Mouse (Mus musculus) neural tube, embryonic 15.5 days (tissue): ENCODE measurements around the gene Syt11. TPM values are rescaled to one million over a fixed set of nuclear protein-coding genes. Genes with fewer than 3 reads are reported as not detected.

Experiments used
- polyA plus RNA-seq: library from polyadenylated mRNA; unstranded; fragments of >200 nt; fragmentation: Nextera tagmentation; extraction: Ambion mirVana; gene quantifications from 2 replicates; pipeline ENCODE4 v1.2.1, GENCODE M21; 2015

The Syt11 gene
- polyA plus RNA-seq, 1 experiment from 2014 or later, result 237 TPM

Other genes with a start within 250 kb of the Syt11 start
- gene Mex3a, start 242.8 kb downstream of the Syt11 start, polyA plus RNA-seq, result 18.6 and 19.2 TPM in 2 replicates
- 0.29 and 4.1 TPM in 2 replicates for gene Rab25, start 226.9 kb downstream of the Syt11 start, polyA plus RNA-seq
- gene Lamtor2, start 222.1 kb downstream of the Syt11 start, polyA plus RNA-seq, result 189 and 193 TPM in 2 replicates
- gene Ubqln4, start 221.4 kb downstream of the Syt11 start, polyA plus RNA-seq, result 39.2 and 40.1 TPM in 2 replicates
- gene Ssr2, start 199.3 kb downstream of the Syt11 start, polyA plus RNA-seq, result 157 and 175 TPM in 2 replicates
- gene Arhgef2, start 169.2 kb downstream of the Syt11 start, polyA plus RNA-seq, result 97.4 and 104 TPM in 2 replicates
- gene Rxfp4, start 122.0 kb downstream of the Syt11 start, polyA plus RNA-seq, result not detected in 2 replicates
- gene Khdc4, start 89.4 kb downstream of the Syt11 start, polyA plus RNA-seq, result 85.9 and 87.4 TPM in 2 replicates
- 58.7 and 67.5 TPM in 2 replicates for gene Rit1, start 58.3 kb downstream of the Syt11 start, polyA plus RNA-seq
- gene Gon4l, start 60.1 kb upstream of the Syt11 start, polyA plus RNA-seq, result 11.8 and 12.3 TPM in 2 replicates
- 48.6 and 49.2 TPM in 2 replicates for gene Msto1, start 138.8 kb upstream of the Syt11 start, polyA plus RNA-seq
- gene Ash1l, start 175.5 kb upstream of the Syt11 start, polyA plus RNA-seq, result 19.1 and 19.4 TPM in 2 replicates
- 144 TPM in 2 replicates for gene Dap3, start 176.0 kb upstream of the Syt11 start, polyA plus RNA-seq